Mouse (Mus musculus) CH12.LX (cell line): Measurements from ENCODE around the gene Gm37240.

ENCODE experiments used
- CHD1 ChIP-seq: IDR thresholded peaks from 2 replicates; pipeline ENCODE4 v1.6.1; 2012; ENCODE audit warnings: low read depth, low read length, improper control_type of control experiment, inconsistent platforms
- CHD2 ChIP-seq: IDR thresholded peaks from 2 replicates; pipeline ENCODE4 v1.6.1; 2011; ENCODE audit warnings: low read length, improper control_type of control experiment
- CTCF ChIP-seq, 2 experiments: IDR thresholded peaks in 1 of 2; conservative IDR thresholded peaks in 1 of 2; 2 replicates each; pipeline ENCODE4 v1.5.1; 2011 to 2012; ENCODE audit warnings: low read depth in 2 of 2, low read length in 2 of 2, improper control_type of control experiment in 1 of 2, inconsistent platforms in 1 of 2, mild to moderate bottlenecking in 1 of 2, moderate library complexity in 1 of 2
- EP300 ChIP-seq: IDR thresholded peaks from 2 replicates; pipeline ENCODE4 v1.6.1; 2011; ENCODE audit warnings: low read length, improper control_type of control experiment
- MXI1 ChIP-seq: IDR thresholded peaks from 2 replicates; pipeline ENCODE4 v1.6.1; 2011; ENCODE audit warnings: mild to moderate bottlenecking, low read depth, low read length, improper control_type of control experiment
- NRF1 ChIP-seq: IDR thresholded peaks from 2 replicates; pipeline ENCODE4 v1.6.1; 2014; ENCODE audit warnings: low read depth, mild to moderate bottlenecking, inconsistent platforms, low read length, improper control_type of control experiment, moderate library complexity
- POLR2A ChIP-seq: IDR thresholded peaks from 2 replicates; pipeline ENCODE4 v1.6.1; 2011; ENCODE audit warnings: low read depth, mild to moderate bottlenecking, improper control_type of control experiment, low read length

- TF ChIP-seq CHD2, result peak; percentile 39
- TF ChIP-seq CTCF (conservative IDR thresholded peaks at IDR 0.05 in 1 of 2, IDR thresholded peaks at IDR 0.05 in 1 of 2; ENCODE audit: low read depth in 2 of 2, low read length in 2 of 2), result no peak
- peak; percentile 41; the same call in 1 of the 2 replicates for TF ChIP-seq POLR2A
- peak; percentile 89 for TF ChIP-seq EP300
- TF ChIP-seq MXI1, result 0 out of 2 replicates have a peak, but pooled peaks have one; percentile 9
- TF ChIP-seq NRF1, result no peak
- TF ChIP-seq CHD1, result no peak
Observed at GRCm38 (mm10) chr3:84715073-84715768, 1172.1 kb downstream of the Gm37240 start.
